Mouse (Mus musculus): Measurements from ENCODE around the gene Ddias. TPM values are rescaled to one million over a fixed set of nuclear protein-coding genes. Genes with fewer than 3 reads are reported as not detected.

Gene Ddias
- polyA plus RNA-seq, 1 experiment from 2014 or later: 25.3 TPM

DNA sequence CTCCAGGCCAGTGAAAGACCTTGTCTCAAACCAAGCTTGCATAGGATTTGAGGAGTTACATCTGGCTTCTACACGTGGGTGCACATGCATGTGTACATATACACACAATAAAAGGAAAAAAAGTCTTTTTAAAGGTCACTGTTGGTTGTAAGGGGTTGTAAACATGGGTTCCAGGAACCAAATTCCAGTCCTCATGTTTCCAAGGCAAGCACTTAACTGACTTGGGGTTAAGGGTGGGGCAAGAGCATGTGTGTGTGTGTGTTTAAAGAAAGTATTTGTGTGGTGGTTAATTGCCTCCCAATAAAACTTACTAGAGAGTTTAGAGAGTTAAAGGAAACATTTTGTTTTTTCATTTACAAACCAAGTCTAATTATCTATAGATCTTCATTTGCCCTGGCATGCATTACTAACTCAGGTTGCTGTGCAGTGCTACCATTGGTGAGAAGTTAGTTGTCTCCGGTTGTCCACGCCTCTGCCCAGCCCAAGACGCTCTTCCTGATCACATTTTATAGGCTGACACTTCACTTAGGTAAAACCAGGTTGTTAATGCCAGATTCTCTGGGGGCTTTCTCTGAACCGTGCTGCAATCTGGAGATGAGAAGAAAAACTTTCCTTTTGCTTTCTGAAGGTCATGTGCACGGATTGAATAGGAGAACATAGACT is 11.1 kb upstream of the Ddias start:
- Histone ChIP-seq H3K27me3 (ENCODE audit: poor library complexity, severe bottlenecking) (no peaks in the 10 kb centered on the region), H3K27ac (no peak overlapping the region), H3K36me3 (replicated peaks) (peaks cover 17% of the 10 kb centered on the region), H3K9me3 (no peaks in the 10 kb centered on the region), H3K4me3 (no peak overlapping the region), H3K4me1 (peaks cover 11% of the 10 kb centered on the region)
- no peak for DNase-seq (ENCODE audit: extremely low spot score, low spot score)
- WGBS: 92% methylated on average over 6 of the region's 6 CpGs

DNA sequence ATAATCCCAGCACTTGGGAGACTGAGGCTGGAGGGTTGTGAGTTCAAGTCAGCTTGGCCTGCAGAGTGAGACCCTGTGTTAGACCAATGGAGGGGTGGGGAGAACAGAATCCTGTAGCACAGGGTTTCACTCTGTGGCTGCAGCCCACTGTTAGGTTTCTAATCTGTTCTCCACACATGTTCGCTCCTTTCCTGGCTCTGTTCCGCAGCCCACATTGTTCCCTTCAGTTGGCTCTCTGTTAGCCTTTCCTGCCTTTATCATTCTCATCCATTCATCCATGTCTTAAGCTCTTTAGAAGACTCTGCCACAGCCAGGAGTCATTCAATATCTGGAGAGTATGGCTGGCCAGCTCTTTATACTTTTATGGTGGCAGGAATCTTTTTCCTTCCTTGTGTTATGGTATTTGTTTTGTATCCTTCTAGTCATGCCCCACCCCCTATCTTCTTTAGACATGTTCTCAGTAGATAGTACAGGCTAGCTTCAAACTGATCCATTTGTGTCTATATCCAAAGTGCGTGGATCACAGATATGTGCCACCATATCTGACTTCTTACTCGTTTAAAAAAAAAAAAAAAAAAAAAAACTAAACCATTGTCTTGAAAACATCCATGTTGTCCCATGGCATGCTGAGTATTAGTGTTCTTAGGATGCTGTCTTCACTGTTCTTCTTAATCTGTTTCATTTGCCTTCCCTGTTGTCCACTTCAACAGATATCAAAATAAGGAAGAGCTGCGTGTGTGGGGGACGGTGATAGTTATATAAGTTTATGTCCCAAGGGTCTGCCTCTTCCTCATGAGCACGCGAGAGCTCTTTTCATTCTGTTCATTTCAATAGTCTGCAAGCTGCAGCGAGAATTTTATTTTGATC is 10.0 kb upstream of the Ddias start:
- Histone ChIP-seq H3K27me3 (ENCODE audit: poor library complexity, severe bottlenecking) (no peaks in the 10 kb centered on the region), H3K36me3 (replicated peaks) (peaks cover 22% of the 10 kb centered on the region), H3K4me1 (peaks cover 7% of the 10 kb centered on the region; the same call in 1 of the 2 replicates), H3K27ac (no peak overlapping the region), H3K4me3 (no peak overlapping the region), H3K9me3 (no peaks in the 10 kb centered on the region)
- WGBS: 90% methylated on average over 9 of the region's 9 CpGs
- DNase-seq (ENCODE audit: extremely low spot score, low spot score): no peak

DNA sequence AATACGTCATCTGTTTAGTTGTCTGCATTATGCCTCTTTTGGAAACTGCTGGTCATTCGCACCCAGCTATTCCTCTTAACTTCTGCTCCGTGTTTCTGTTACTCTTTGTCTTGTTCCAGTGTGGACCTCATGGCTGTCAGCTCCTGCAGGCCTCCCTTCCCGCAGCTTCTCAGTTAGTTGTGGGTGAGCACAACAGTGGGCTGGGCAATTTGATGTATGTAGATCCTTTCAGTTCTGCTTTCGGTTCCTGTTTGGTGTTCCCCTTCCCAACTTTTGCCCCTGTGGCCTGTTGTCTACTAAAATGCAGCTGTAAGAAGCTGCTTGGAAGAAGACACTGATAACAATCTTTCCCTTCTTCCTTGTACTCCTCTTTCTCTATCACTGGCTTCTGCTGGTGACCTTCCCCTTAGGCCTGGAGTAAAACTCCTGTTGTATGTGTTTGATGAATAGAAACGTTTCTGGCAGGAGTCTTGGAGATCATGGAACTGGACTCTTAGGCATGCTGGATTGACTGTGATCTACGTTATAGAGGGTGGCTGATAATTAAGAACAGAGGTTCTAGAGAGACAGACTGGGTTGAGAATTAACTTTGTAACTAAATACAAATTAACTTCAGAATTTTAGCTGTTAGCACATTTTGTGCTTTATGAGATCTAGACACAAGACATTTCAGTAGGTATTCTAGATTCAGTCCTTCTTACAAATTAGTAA is 4.7 kb upstream of the Ddias start:
- peaks cover 10% of the 10 kb centered on the region; the same call in 1 of the 2 replicates for H3K36me3 ChIP-seq (replicated peaks)
- H3K4me3 ChIP-seq: no peak overlapping the region
- H3K4me1 ChIP-seq: peaks cover 28% of the 10 kb centered on the region
- no peak for DNase-seq (ENCODE audit: extremely low spot score, low spot score)
- WGBS: 84% methylated on average over 7 of the region's 7 CpGs
- no peaks in the 10 kb centered on the region for H3K27me3 ChIP-seq (ENCODE audit: poor library complexity, severe bottlenecking)
- no peak overlapping the region for H3K27ac ChIP-seq
- H3K9me3 ChIP-seq: no peaks in the 10 kb centered on the region

DNA sequence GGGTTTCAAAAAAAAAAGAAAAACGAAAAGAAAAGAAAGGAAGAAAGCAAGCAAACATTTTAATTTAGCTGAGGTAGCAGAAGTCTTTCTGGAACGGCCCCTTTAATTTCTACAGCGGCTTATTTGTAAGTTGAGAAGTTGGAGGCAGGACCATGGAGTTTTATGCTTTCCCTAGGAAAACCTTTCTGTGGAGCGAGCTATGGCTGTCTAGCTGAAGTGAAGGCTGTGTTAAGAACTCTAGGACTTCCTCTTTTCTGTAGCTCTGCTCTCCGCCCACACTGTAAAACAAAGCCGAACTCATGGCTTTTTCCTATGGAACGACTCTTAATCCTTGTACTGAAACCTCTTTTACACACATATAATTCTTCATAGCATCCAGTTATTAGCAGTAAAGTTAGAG is 2.5 kb upstream of the Ddias start:
- H3K27ac ChIP-seq: 0 out of 2 replicates have a peak overlapping the region, but pooled peaks have one; percentile 17
- DNase-seq (ENCODE audit: extremely low spot score, low spot score): no peak
- 55% methylated on average over 7 of the region's 7 CpGs for WGBS
- peaks cover 31% of the 10 kb centered on the region for H3K4me1 ChIP-seq
- H3K36me3 ChIP-seq (replicated peaks): peaks cover 11% of the 10 kb centered on the region
- H3K9me3 ChIP-seq: no peaks in the 10 kb centered on the region
- H3K4me3 ChIP-seq: peak overlapping the region; percentile 73
- no peaks in the 10 kb centered on the region for H3K27me3 ChIP-seq (ENCODE audit: poor library complexity, severe bottlenecking)

DNA sequence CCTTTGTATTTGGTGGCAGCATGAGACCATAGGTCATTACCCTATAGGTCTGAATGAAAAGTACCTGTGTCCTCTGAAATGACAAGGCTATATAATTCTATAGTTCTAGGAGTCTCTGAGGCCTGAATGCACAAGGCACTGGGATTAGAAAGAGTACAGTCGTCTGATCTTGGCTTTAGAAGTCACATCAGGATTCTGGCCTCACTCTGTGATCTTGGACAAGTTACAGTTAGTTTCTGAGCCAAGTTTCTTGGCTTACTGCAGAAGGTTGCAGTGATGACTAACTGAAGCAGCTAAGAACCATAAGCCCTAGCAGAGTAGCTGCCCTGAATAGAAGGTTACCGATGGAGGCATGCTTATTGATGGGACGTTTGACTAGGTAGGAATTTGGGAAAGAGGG is 2.0 kb upstream of the Ddias start:
- Histone ChIP-seq H3K27me3 (ENCODE audit: poor library complexity, severe bottlenecking) (no peaks in the 10 kb centered on the region), H3K4me1 (peaks cover 31% of the 10 kb centered on the region), H3K36me3 (replicated peaks) (peaks cover 10% of the 10 kb centered on the region), H3K27ac (peak overlapping the region; percentile 98; the same call in 1 of the 2 replicates), H3K4me3 (peak overlapping the region; percentile 73), H3K9me3 (no peaks in the 10 kb centered on the region)
- no peak for DNase-seq (ENCODE audit: extremely low spot score, low spot score)
- WGBS: 61% methylated on average over 3 of the region's 3 CpGs

DNA sequence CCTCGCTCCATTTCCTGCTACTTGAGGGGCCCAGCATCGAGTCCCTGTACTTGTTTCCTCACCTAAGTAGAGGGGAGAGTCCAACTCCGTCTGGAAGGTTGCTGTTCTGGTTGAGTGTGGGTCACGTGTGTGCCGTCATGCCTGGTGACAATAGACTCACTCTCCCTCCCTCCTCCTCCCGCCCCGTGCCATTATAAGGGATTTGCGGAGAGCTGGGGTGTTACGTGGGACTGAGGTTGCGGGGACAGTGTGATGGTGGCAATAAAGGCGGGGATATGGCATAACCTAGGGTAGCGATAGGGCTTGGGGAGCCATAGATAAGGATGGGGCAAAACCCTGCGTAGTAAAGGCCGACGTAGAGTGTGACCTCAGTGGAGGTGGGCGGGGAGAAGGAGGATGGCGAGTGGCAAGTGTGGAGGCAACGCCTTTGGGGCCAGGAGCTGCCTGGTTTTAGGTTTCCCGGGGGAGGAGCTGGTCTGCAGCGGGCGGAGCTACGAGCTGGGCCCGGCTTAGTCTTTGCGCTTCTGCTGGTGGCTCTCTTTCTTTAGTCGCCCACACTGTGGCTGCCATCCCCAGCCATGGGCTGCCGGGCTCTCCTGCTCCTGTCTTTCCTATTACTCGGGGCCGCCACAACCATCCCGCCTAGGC is 838 bp upstream of the Ddias start:
- Histone ChIP-seq H3K27me3 (ENCODE audit: poor library complexity, severe bottlenecking) (no peaks in the 10 kb centered on the region), H3K4me1 (peaks cover 31% of the 10 kb centered on the region), H3K4me3 (peak overlapping the region; percentile 73), H3K36me3 (replicated peaks) (peaks cover 8% of the 10 kb centered on the region), H3K9me3 (no peaks in the 10 kb centered on the region), H3K27ac (peak overlapping the region; percentile 98)
- WGBS: under 1% methylated on average over 29 of the region's 29 CpGs
- DNase-seq (ENCODE audit: extremely low spot score, low spot score): peak; percentile 92

DNA sequence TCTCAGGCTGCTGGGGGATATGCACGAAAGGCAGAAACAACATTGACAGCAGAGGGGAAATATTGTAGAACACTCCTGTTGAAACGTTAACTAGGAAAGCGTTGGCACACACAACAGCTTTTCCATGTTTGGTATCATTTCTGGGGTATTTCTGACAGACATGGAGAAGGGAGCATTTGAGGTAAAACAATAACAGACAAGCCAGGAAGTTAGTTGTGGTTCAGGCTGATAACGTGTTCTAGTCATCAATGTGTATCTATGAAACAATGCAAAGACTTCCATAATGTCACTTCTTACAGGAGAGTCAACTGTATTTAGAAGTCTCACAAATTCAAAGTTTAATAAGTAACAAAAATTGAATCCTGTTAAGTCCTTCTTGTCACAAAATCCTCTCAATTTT is 2.5 kb downstream of the Ddias start:
- 92% methylated on average over 4 of the region's 4 CpGs for WGBS

DNA sequence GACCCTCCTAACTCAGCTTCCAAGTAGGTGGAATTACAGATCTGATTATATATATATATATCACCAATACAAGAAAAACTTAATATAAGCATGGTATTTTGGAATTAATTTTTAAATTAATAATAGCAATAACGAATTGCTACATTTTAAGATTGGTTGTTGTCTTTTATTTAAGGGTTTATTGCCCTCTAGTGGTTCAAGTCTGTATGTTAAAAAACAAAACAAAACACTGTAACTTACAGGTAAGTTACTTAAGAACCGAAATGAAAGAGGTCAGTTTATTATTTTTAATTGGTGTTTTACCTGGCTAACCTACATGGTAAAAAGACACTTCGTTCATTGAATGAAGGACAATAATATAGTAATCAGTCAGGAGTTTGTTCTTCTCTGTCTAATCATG is 3.9 kb downstream of the Ddias start:
- DNase-seq (ENCODE audit: extremely low spot score, low spot score): no peak
- 83% methylated on average over 3 of the region's 3 CpGs for WGBS
- H3K36me3 ChIP-seq (replicated peaks): peaks cover 38% of the 10 kb centered on the region

More for the DNA sequence above, 2.5 kb downstream of the Ddias start:
- Histone ChIP-seq H3K27ac (no peak overlapping the region), H3K27me3 (ENCODE audit: poor library complexity, severe bottlenecking) (no peaks in the 10 kb centered on the region), H3K9me3 (no peaks in the 10 kb centered on the region), H3K4me3 (no peak overlapping the region), H3K4me1 (peaks cover 22% of the 10 kb centered on the region), H3K36me3 (replicated peaks) (peaks cover 26% of the 10 kb centered on the region)
- no peak for DNase-seq (ENCODE audit: extremely low spot score, low spot score)

DNA sequence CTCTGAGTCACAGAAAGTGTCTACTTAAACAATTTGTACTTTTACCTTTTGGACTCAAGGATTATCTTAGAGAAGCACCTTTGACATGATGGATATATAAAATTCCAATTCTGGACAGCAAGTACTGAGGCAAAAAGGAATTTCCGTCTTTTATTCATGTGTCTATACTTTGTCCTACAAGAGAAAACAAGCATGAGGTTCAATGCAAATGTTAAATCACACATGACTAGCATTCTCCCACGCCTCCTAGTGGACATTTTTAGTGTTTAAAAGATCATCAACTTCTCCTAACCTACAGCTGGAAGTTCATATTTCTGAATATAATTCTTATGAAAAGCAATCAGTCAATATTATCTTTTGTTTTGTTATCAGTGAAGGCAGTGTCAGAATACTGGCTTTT is 7.5 kb downstream of the Ddias start:
- DNase-seq (ENCODE audit: extremely low spot score, low spot score): no peak

More for the DNA sequence above, 3.9 kb downstream of the Ddias start:
- no peak overlapping the region for H3K27ac ChIP-seq
- no peak overlapping the region for H3K4me3 ChIP-seq
- H3K27me3 ChIP-seq (ENCODE audit: poor library complexity, severe bottlenecking): no peaks in the 10 kb centered on the region
- peaks cover 8% of the 10 kb centered on the region for H3K4me1 ChIP-seq
- no peaks in the 10 kb centered on the region for H3K9me3 ChIP-seq

DNA sequence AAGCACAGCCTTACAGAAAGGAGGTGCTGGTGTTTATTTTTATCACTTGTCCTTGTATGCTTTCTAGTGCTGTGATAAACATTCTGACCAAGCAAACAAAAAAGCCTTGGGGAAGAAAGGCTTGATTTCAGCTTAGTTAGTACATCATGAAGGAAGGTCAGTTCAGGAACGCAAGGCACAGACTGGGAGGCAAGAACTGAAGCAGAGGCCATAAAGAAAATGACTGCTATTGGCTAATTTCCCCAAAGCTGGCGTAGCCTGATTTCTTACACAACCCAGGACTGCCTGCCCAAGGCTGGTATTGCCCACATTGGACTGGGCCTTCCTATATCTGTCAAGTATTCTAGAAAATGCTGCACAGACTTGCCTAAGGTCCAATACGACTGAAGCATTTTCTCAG is 25.8 kb downstream of the Ddias start:
- H3K4me1 ChIP-seq: no peaks in the 10 kb centered on the region
- DNase-seq (ENCODE audit: extremely low spot score, low spot score): no peak
- 90% methylated on average over 3 of the region's 3 CpGs for WGBS
- no peak overlapping the region for H3K4me3 ChIP-seq
- H3K9me3 ChIP-seq: no peaks in the 10 kb centered on the region
- H3K27ac ChIP-seq: no peak overlapping the region
- H3K27me3 ChIP-seq (ENCODE audit: poor library complexity, severe bottlenecking): no peaks in the 10 kb centered on the region
- H3K36me3 ChIP-seq (replicated peaks): no peaks in the 10 kb centered on the region

More for the DNA sequence above, 7.5 kb downstream of the Ddias start:
- WGBS: 45% methylated on average over 2 of the region's 2 CpGs
- no peaks in the 10 kb centered on the region for H3K27me3 ChIP-seq (ENCODE audit: poor library complexity, severe bottlenecking)
- no peak overlapping the region for H3K27ac ChIP-seq
- H3K4me3 ChIP-seq: no peak overlapping the region
- no peaks in the 10 kb centered on the region for H3K9me3 ChIP-seq
- no peaks in the 10 kb centered on the region for H3K4me1 ChIP-seq
- peaks cover 57% of the 10 kb centered on the region for H3K36me3 ChIP-seq (replicated peaks)

DNA sequence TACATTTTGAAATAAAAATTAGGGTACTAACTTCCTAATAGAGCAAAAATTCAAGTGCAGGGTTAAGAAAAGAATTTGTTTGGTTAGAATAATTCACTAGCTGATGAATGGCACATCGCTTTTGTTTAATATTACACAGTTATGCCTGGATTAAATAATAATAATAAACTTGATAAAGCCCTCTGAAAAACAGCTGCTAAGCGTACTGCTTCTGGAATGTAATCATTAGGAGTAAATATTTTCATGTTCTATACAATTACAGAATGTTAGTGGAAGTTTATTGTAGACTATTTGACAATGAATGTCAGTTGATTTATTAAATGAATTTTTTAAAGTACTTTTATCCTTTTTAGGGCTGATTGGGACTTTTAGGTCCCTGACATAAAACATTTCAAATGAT is 31.8 kb downstream of the Ddias start:
- DNase-seq (ENCODE audit: extremely low spot score, low spot score): no peak
- Histone ChIP-seq H3K4me3 (no peak overlapping the region), H3K27me3 (ENCODE audit: poor library complexity, severe bottlenecking) (no peaks in the 10 kb centered on the region), H3K4me1 (no peaks in the 10 kb centered on the region), H3K27ac (no peak overlapping the region), H3K9me3 (no peaks in the 10 kb centered on the region), H3K36me3 (replicated peaks) (no peaks in the 10 kb centered on the region)
- WGBS: 87% methylated on average over 2 of the region's 2 CpGs

DNA sequence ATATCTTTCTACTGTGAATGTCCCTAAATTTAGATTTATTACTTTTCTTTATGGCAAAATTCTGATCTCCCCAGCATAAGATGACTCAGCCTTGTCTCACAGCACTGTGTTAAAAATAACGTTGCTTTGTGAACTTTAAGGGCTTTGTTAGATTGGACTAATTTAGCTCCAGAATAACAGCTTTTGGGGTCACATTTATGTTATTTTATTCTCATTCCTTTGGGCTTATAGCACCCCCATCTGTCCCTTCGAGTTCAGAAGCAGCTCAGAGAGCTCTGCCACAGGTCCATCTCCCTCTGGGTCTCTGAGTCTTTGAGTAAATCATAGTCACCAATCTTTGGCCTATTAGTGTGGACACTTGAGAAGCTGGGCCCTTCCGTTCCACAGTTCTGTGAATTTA is 36.1 kb downstream of the Ddias start:
- H3K9me3 ChIP-seq: no peaks in the 10 kb centered on the region
- no peaks in the 10 kb centered on the region for H3K27me3 ChIP-seq (ENCODE audit: poor library complexity, severe bottlenecking)
- peaks cover 9% of the 10 kb centered on the region for H3K36me3 ChIP-seq (replicated peaks)
- no peak overlapping the region for H3K27ac ChIP-seq
- DNase-seq (ENCODE audit: extremely low spot score, low spot score): no peak
- no peaks in the 10 kb centered on the region for H3K4me1 ChIP-seq
- 84% methylated on average over 3 of the region's 3 CpGs for WGBS
- no peak overlapping the region for H3K4me3 ChIP-seq
